Mouse (Mus musculus): ENCODE measurements around the gene Jup.
"Not testable (repeated sequence)": the region's sequence is repeated elsewhere in the genome, so short reads cannot be mapped to it uniquely, and the experiment has no call there.

Jup gene

DNA sequence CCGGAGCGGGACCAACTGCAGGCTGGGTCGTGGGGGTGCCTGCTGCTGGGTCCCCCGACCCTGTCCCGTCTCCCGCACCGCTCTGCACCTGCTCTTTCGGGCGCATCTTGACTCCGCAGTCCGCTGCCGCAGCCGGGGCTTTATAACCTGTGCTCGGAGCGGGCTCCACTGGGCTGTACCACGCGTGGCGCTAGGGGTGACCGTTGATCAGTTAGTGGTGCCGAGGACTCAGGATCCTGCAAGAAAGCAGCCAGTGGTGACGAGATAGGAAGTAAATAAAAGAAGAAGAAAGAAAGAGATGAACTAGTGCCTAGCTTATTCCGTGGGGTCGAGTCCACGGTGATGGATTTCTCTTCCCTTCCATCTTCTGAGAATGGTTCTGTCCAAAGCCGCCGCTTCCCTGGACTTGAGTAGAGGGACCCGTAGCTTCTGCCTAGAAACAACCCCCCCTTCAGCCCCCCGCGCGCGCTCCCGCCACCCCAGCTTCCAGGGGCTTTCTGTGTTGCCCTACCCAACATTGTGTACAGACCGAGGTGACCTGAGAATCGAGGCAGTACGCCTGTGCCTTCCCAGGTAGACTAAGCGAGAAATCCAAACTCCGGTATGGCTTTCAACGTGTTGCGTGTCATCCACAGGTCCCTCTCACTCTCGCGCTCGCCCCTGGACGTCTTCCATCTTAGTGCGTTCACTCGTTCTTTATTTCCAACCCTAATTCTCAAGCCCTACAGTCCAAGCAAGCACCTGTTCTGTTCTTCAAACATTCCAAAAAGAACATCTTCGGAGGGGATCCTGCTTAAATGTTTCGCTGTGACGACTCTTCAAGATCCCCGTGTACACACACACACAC, 41.4 kb downstream of the Jup start, which contains the start of gene Hap1:
TSS of gene Hap1 (minus strand) at position 157 of the 847 bp plus-strand sequence.
- peak; percentile 56 for DNase-seq (ENCODE audit: low spot score)

DNA sequence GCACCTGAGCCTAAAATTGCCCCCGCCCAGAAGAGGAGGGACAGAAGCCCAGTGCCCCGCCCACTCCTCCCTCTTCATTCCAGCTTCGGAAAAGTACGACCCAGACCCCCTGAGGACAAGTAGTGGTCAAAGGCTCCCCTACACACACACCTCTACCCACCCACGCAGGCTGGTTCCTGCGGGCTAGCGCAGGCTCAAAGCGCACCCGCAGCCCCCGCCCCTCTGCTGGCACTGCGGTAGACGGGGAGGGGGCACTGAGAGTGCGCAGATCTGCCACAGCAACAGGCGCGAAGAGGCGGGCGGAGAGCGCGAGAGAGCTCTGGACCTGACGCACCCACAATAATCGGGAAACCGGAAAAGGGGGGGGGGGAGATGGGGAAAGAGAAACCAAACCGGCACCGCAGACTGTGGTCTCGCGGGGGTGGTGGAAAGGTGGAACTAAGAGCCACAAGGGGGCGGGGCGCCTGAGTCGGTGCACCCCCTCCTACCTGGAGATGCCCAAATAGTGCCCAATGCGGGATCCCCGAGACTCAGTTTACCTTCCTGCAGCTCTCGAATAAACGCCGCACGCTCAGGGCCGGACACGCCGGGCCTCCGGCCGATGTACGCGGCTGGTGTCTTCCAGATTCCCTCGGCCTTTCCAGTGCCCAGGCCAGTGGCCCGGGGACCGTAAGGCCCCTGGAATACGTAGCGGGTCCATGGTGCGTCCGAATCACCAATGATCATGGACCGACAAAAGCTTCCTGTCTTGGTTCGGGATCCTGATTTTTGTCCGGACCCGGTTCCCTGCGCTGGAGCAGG, 42.2 kb downstream of the Jup start:
- peak; percentile 30 for DNase-seq (ENCODE audit: low spot score)

GRCm38 (mm10) chr11:100352076-100352857, 45.3 kb downstream of the Jup start:
- no peak for DNase-seq (ENCODE audit: low spot score)

DNA sequence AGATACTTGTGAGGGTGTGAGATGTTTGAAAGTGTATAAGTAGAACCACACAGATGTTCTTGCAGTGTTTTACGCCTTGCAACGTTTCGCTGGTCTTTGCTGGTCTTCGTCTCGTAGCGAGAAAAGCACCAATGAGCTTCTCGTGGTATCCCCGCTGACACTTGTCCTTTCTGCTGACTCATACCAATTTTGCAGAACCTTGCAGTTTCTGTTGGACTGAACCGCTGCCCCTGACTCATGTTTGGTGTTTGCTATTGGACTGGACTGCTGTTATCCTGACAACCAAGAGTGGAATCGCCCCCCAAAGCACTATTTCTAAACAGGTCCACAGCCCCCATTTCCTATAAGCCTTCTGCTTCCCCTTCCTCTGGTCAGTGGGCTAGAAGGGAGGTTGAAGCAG, 53.3 kb downstream of the Jup start:
- no peak for DNase-seq (ENCODE audit: low spot score)

- no peak for DNase-seq (ENCODE audit: low spot score)
Observed at GRCm38 (mm10) chr11:100335731-100336130, 61.8 kb downstream of the Jup start.

GRCm38 (mm10) chr11:100333944-100334457, 63.6 kb downstream of the Jup start, which contains the start of gene Gast:
Gene Gast, plus strand, starts transcription at chr11:100334407.
- no peak for DNase-seq (ENCODE audit: low spot score)

DNA sequence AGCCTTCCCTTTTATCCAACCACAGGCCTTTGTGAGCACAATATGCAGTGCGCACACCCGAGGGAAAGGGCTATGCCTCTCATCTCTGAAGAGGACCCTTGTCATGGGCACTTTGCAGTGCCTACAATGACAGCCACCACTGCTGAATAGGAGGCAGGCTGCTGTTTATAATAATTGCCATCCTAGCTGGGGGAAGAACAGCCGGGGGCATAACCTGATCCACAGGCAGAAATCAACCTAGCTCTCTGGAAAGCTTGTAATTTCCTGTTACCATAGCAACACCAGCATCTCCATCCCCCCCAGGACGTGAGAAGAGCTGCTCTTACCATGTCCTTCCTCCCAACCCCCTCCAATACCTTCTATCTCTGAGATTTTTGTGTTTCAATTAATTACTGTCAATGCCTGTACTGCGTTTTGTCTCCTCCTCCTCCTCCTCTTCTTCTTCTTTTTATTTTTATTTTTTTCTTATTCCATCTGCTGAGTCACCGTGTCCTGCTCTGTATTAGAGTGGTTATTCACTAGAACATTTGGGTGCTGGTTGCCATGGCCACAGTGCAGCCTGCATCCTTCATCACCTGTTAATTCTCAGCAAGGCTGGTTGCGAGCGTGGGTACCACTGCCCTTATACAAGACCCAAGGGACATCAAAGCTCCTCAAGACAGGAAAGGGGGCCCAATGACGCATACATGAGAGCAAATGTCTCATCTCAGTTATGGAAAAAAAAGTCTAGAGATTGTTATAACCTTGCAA, 64.6 kb downstream of the Jup start:
- no peak for DNase-seq (ENCODE audit: low spot score)

GRCm38 (mm10) chr11:100330816-100331375, 66.7 kb downstream of the Jup start:
- DNase-seq (ENCODE audit: low spot score) = not testable (repeated sequence)

- no peak for DNase-seq (ENCODE audit: low spot score)
Observed at GRCm38 (mm10) chr11:100330235-100330634, 67.3 kb downstream of the Jup start.

- no peak for DNase-seq (ENCODE audit: low spot score)
Observed at GRCm38 (mm10) chr11:100327761-100328160, 69.8 kb downstream of the Jup start.

- no peak for DNase-seq (ENCODE audit: low spot score)
Observed at GRCm38 (mm10) chr11:100327316-100327715, 70.2 kb downstream of the Jup start.

DNA sequence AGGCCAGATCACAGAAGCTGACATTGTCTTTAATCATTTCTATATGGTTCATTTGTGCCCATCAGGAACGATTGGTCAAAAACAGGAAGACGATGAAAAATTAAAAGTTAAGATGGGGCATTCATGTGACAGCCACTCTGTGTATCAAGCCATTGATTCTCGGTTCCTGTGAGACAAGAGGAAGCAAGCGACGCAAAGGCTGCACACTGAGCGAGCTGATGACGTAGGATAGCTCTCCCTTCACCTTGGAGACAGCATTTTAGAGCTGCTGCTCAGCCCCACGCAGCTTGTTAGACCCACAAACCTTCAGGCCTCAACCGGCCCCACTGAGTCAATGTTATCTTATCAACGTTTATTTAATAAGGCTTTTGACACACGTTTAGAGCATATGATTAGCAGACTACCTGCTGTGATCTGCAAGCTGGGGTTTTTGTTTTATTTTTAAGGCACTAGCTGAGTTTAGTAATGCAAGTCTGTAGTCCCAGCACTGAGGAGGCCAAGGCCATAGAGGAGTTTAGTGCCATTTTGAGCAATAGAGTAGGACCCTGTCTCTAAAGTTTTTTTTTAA, 72.4 kb downstream of the Jup start:
- DNase-seq (ENCODE audit: low spot score) = peak; percentile 3

- peak; percentile 36 for DNase-seq (ENCODE audit: low spot score)
Observed at GRCm38 (mm10) chr11:100323578-100323977, 74.0 kb downstream of the Jup start.

DNA sequence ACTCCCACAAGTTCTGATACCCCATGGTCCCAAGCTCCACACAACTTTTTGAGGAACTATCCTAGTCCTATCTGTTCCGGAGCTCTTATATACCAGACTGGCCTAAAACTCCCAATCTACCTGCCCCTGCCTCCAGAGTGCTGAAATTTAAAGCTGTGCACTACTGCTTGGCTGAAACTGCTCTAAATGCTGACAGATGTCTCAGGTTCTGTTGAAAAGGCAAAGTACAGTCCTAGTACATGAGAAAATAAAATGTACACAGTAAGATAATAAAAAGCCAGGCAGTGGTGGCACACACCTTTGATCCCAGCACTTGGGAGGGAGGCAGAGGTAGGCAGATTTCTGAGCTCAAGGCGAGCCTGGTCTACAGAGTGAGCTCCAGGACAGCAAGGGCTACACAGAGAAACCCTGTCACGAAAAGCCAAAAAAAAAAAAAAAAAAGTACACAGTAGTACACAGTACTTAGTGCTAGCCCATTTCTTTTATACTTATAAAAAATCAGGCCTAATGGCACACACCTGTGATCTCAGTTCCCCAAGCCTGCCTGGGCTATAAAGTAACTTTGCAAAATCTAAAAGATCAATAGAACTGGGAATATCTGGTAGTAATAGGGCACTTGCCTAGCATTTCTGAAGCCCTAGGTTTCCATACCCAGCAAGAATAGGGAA, 74.8 kb downstream of the Jup start:
- no peak for DNase-seq (ENCODE audit: low spot score)

DNA sequence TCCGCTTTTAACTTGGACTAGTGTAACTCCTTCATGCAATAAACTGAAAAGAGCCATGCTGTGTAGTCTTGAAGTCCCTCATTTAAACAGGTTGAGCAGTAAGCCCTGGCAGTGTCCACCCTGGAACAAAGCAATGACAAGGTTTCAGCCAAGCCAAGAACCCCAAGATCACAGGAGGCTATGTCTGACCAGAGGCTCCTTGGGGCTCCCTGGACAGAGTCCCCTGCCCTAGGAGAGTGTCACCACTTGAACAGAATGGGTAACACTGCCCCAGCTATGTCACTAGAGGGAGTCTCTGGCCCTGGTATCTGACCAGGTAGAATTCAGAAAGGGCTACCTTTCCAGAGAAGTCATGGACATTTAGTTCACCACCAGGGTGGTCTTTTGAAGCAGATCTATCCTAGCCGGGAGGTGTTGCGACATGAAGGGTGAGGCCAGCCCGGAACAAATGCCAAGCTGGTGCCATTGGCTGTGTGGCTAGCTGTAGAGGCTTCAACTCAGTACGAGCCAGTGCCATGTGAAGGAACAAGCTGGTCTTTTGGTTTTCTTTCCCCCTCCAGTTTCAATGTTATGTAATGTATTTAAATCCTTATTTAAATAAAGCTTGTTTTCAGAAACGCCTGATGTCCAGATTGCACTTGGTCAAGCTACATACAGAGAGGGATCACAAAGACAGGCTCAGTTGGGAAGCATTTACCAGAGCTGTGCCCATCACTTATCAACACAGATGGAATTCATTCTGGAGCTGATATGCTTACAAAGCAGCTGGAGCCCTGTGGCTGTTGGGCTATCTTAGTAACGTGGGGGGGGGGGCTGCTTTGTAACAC, 75.9 kb downstream of the Jup start:
- DNase-seq (ENCODE audit: low spot score) = not testable (repeated sequence)

GRCm38 (mm10) chr11:100320701-100321410, 76.7 kb downstream of the Jup start:
- not testable (repeated sequence) for DNase-seq (ENCODE audit: low spot score)

- peak; percentile 92 for DNase-seq (ENCODE audit: low spot score)
Observed at GRCm38 (mm10) chr11:100320172-100320630, 77.4 kb downstream of the Jup start.

DNA sequence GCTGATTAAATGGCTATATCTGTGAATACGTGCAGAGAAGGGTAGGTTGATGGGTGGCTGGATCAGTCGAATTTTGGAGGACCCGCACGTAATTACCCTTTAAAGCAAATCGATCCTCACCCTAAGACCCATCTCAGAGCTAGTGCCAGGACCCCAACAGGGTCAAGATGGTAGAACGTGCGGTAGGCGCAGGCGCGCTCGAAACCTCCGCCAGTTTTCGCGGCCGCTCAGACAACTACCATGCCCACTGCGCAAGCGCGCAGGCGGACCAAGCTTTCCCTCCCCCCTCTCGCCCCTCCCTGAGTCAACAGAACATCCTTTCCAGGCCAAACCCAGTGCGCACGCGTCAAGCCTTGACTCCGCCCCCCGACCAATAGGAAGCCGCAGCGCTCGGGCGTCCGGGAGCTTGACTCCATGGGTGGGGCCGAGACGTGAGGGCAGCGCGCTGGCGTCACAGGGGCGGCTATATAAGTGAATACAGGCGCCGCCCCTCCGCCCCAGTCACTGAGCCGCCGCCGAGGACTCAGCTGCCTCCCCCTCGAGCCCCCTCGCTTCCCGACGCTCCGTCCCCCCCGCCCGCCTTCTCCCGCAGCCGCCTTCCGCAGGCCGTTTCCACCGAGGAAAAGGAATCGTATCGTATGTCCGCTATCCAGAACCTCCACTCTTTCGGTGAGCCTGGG, 77.9 kb downstream of the Jup start, which contains the start of gene Eif1:
TSS of gene Eif1 (plus strand) at position 394 of the 680 bp plus-strand sequence.
- DNase-seq (ENCODE audit: low spot score) = peak; percentile 100
